Mouse (Mus musculus) liver, embryonic 14.5 days (tissue): ENCODE results near the gene Zfp36l1.

ENCODE experiments used
- CTCF ChIP-seq: IDR thresholded peaks from 2 replicates; pipeline ENCODE4 v1.5.1; 2016; ENCODE audit warnings: antibody characterized with exemption, low read depth, control low read depth
- EP300 ChIP-seq: IDR thresholded peaks from 2 replicates; pipeline ENCODE4 v1.6.1; 2016; ENCODE audit warnings: antibody characterized with exemption, low read depth

DNA sequence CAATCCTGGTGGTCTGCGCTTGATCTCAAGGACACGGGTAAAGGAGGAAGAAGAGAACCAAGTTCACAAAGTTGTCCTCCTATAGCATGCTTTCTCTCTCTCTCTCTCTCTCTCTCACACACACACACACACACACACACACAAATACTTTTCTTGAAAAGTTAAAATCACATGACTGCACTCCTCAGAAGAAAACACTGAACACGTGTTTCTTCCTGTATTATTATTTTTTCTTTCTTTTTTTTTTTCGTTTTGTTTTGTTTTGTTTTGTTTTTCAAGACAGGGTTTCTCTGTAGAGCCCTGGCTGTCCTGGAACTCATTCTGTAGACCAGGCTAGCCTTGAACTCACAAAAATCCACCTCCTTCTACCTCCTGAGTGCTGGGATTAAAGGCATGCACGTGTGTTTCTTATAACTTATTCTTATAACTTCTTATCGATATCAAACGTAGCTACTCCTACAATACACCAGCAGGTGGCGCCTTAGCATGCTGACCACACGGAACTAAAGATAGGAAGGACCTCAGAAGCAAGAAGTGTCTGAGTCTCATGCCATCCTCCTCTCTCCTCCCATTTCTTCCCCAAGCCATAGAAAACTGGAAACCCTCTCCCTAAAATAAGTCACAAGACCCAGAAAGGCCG lies 41.0 kb upstream of the Zfp36l1 start:
- TF ChIP-seq CTCF = peak; percentile 79
- TF ChIP-seq EP300 = no peak
